Mouse (Mus musculus) erythroid progenitor cell, adult 5-6 weeks (primary cell): Measurements from ENCODE around the gene Mrps27. TPM values are rescaled to one million over a fixed set of nuclear protein-coding genes. Genes with fewer than 3 reads are reported as not detected.

Experiments
- ATAC-seq: replicated peaks from 2 replicates; pipeline ENCODE4 v1.8.0; 2016; ENCODE audit warnings: moderate number of reproducible peaks, mild to moderate bottlenecking, moderate TSS enrichment, inconsistent platforms; ENCODE audit not compliant: poor library complexity, low FRiP score, severe bottlenecking
- total RNA-seq, 2 experiments: library from RNA; stranded (forward) in 1 of 2; stranded (reverse) in 1 of 2; fragments of 150-400 nt in 1 of 2; fragments of 186-747, 209-891 nt in 1 of 2; gene quantifications; 2 replicates each; pipeline versions ENCODE4 v1.2.3 to v1.2.4; 2015 to 2017; ENCODE audit warnings: low replicate concordance in 2 of 2

The Mrps27 gene
- total RNA-seq, 2 experiments from 2014 or later = 1.7 TPM; not detected in 1

DNA sequence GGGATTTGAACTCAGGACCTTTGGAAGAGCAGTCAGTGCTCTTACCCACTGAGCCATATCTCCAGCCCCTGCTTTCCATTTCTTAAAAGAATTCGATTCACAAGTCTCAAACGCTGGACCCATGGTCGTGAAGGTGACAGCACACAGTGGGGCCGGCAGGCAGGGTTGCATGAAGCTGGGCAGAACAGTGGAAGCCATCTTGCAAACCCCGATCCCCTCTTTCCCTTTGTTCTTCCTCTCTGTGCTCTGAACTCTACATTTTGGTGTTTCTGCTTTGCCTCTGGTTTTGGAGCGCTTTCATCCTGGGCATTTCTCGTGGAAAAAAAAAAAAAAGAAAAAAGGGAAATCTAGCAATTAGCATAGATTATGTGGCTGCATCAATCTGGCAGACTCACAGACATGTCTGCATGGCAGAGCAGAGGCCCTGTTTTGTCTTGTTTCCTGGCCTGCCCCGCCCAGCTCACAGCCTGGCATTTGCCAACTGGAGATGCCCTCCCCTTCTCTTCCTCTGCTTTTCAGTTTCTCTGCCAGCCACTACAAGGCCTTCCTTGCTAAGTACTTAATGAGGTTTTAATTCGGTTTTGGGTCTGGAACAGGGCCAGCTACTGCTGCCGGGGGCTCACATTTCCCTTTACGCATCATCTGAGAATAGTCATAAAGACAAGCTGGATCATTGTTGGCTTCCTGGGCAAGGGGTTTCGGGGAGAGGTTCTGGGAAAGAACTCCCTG is 114.2 kb downstream of the Mrps27 start:
- ATAC-seq = no peak

DNA sequence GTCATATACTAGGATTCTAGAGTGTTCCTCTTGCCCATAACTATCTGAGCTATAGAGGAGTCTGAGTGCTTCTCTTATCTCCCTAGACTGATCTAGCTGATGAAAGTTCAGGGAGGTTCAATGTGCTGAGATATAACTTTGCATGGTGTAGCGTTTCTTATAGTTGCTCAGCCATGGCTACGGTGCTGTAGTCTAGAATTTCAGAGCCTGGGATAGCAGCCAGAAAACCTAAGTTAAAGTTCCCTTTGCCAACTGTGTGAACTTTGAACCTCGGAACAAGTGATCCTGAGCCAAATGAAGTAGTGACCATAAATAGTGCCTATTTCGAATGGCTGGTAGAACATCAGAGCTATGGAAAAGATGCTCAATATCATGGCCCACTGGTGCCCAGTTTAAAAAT is 115.0 kb downstream of the Mrps27 start:
- ATAC-seq = no peak

DNA sequence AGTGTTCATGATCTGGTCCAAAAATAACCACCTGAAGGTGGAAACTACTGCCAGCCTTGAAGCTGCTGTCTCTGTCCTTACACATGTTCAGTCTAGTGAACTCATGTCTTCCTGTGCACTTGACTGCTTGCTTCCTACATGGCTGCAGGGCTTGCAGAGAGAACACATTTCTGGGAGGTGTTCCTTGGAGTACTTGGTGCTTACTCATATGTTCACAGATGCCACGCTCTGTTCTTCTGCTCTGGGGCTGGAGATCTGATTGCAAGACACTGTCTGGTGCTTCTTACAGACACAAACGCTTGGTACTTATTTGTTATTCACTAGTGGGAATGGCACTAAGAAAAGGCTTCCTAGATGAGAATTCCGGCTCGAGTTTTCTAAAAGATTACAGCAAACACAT is 117.3 kb downstream of the Mrps27 start:
- ATAC-seq = no peak

DNA sequence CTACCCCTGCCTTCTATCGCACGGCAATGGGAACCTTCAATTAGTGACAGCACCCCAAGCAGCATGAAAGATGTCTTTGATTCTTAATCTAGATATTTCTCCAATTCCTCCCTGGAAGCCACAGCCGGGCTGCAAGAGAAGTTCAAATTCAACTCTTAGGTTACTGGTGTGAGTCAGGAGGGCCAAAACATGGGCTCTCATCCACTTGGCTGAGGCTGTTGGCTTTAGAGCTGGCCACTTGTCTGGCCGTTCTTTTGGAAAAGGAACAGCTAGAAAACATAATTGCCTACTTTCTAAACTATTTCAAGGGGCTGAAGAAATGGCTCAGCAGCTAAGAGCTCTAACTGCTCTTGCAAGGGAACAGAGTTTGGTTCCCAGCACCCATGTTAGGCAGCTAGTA is 120.0 kb downstream of the Mrps27 start:
- ATAC-seq = no peak

Other genes starting within 250 kb of the Mrps27 start
- gene Zfp366, start 160.0 kb upstream of the Mrps27 start, total RNA-seq (2015; ENCODE audit: low replicate concordance) = 1.1 TPM in 1 of 2 replicates, not detected in the other
- gene Zfp366, start 160.0 kb upstream of the Mrps27 start, total RNA-seq (2017; ENCODE audit: low replicate concordance) = 0.13 TPM in 1 of 2 replicates, not detected in the other
- 6.5 and 8.4 TPM in 2 replicates for gene Ptcd2, start 81 bp upstream of the Mrps27 start, total RNA-seq (2015; ENCODE audit: low replicate concordance)
- 7.0 and 13.6 TPM in 2 replicates for gene Ptcd2, start 81 bp upstream of the Mrps27 start, total RNA-seq (2017; ENCODE audit: low replicate concordance)
- gene Map1b, start 171.8 kb downstream of the Mrps27 start, total RNA-seq (2015; ENCODE audit: low replicate concordance) = not detected in 2 replicates
- gene Map1b, start 171.8 kb downstream of the Mrps27 start, total RNA-seq (2017; ENCODE audit: low replicate concordance) = 0.13 TPM in 1 of 2 replicates, not detected in the other